Mouse (Mus musculus) liver, adult 2 months (tissue): ENCODE measurements around the gene Csnk1g2. TPM values are rescaled to one million over a fixed set of nuclear protein-coding genes. Genes with fewer than 3 reads are reported as not detected.
A peak's percentile ranks its signal among the peaks of the same experiment; 100 is the strongest.

Source experiments
- DNase-seq: peaks from one replicate; pipeline ENCODE4 v3.0.0-alpha.2; 2011; ENCODE audit warnings: low read depth, low spot score; ENCODE audit errors: extremely low read depth
- H3K27ac ChIP-seq: fragments of 200-500 bp; replicated peaks from 2 replicates; pipeline ENCODE4 v1.5.1; 2012; ENCODE audit warnings: low read depth, mild to moderate bottlenecking, control low read depth, inconsistent platforms, low read length; ENCODE audit not compliant: insufficient read depth
- H3K27me3 ChIP-seq: fragments of 200-500 bp; 2 replicates; pipeline ENCODE4 v1.6.1; 2012; ENCODE audit warnings: mild to moderate bottlenecking, moderate library complexity, low read length, inconsistent platforms; ENCODE audit not compliant: control insufficient read depth, insufficient read depth
- H3K36me3 ChIP-seq: fragments of 200-500 bp; 2 replicates; pipeline ENCODE4 v1.6.1; 2012; ENCODE audit warnings: low read length, inconsistent platforms; ENCODE audit not compliant: control insufficient read depth, insufficient read depth
- H3K4me1 ChIP-seq: fragments of 200-500 bp; 2 replicates; pipeline ENCODE4 v1.6.1; 2011; ENCODE audit warnings: low read length; ENCODE audit not compliant: control insufficient read depth, insufficient read depth
- H3K4me3 ChIP-seq: fragments of 200-500 bp; 2 replicates; pipeline ENCODE4 v1.5.1; 2011; ENCODE audit warnings: low read depth, mild to moderate bottlenecking, control low read depth, low read length, moderate library complexity; ENCODE audit not compliant: insufficient read depth
- H3K79me2 ChIP-seq: fragments of 200-500 bp; 2 replicates; pipeline ENCODE4 v1.6.1; 2012; ENCODE audit warnings: inconsistent platforms, mild to moderate bottlenecking, low read length, moderate library complexity; ENCODE audit not compliant: control insufficient read depth, insufficient read depth
- H3K9ac ChIP-seq: fragments of 200-500 bp; 2 replicates; pipeline ENCODE4 v1.6.1; 2012; ENCODE audit warnings: low read depth, mild to moderate bottlenecking, control low read depth, inconsistent platforms, low read length
- CTCF ChIP-seq: fragments of 200-500 bp; IDR thresholded peaks from 2 replicates; pipeline ENCODE4 v1.5.1; 2011; ENCODE audit warnings: low read depth, low read length, control low read depth
- POLR2A ChIP-seq: fragments of 200-500 bp; IDR thresholded peaks from 2 replicates; pipeline ENCODE4 v1.6.1; 2011; ENCODE audit warnings: low read length, control low read depth; ENCODE audit not compliant: insufficient read depth; ENCODE audit errors: extremely low read depth
- WGBS: fragments of 180-500 bp; shearing (Covaris S2); methylation state at CpG from one replicate; pipeline ENCODE4 v1.1.7; 2018; 5-methylcytosine and 5-hydroxymethylcytosine counted together
- polyA plus RNA-seq: library from polyadenylated mRNA; depleted of rRNA; stranded (reverse); fragments of >200 nt; gene quantifications from 2 replicates; pipeline ENCODE4 v1.2.3, GENCODE M21; 2012
- total RNA-seq: library from RNA; depleted of rRNA; stranded (reverse); fragments of >200 nt; gene quantifications from 2 replicates; pipeline ENCODE4 v1.2.3, GENCODE M21; 2014

Gene Csnk1g2
- total and polyA plus RNA-seq, 2 experiments = 54.4 to 123 TPM

- H3K4me1 ChIP-seq = peaks cover 27% of the 10 kb centered on the region
- H3K79me2 ChIP-seq = peaks cover 42% of the 10 kb centered on the region
- no peak for DNase-seq
- no peak for TF ChIP-seq CTCF
- TF ChIP-seq POLR2A = no peak
- H3K4me3 ChIP-seq = no peak overlapping the region
- peak overlapping the region; percentile 69 for H3K27ac ChIP-seq
- peak overlapping the region; percentile 20 for H3K9ac ChIP-seq
- no peaks in the 10 kb centered on the region for H3K36me3 ChIP-seq
- WGBS = 61% methylated on average over 12 of the region's 12 CpGs
- no peaks in the 10 kb centered on the region for H3K27me3 ChIP-seq
These were observed 37.7 kb upstream of the Csnk1g2 start for GRCm38 (mm10) chr10:80584642-80585552.

- Histone ChIP-seq H3K36me3 (no peaks in the 10 kb centered on the region), H3K27ac (no peak overlapping the region), H3K9ac (no peak overlapping the region), H3K79me2 (peaks cover 43% of the 10 kb centered on the region), H3K4me1 (peaks cover 27% of the 10 kb centered on the region), H3K27me3 (no peaks in the 10 kb centered on the region), H3K4me3 (no peak overlapping the region)
- DNase-seq = no peak
- no peak for TF ChIP-seq POLR2A
- no peak for TF ChIP-seq CTCF
- WGBS = 85% methylated on average over 8 of the region's 8 CpGs
These were observed 37.1 kb upstream of the Csnk1g2 start for GRCm38 (mm10) chr10:80585581-80585980.

GRCm38 (mm10) chr10:80586407-80587304 lies 36.0 kb upstream of the Csnk1g2 start:
- H3K9ac ChIP-seq = no peak overlapping the region
- H3K36me3 ChIP-seq = no peaks in the 10 kb centered on the region
- no peak for TF ChIP-seq CTCF
- TF ChIP-seq POLR2A = no peak
- peaks cover 27% of the 10 kb centered on the region for H3K4me1 ChIP-seq
- 95% methylated on average over 48 of the region's 51 CpGs for WGBS
- H3K4me3 ChIP-seq = no peak overlapping the region
- H3K27ac ChIP-seq = peak overlapping the region; percentile 38; the same call in 1 of the 2 replicates
- no peak for DNase-seq
- no peaks in the 10 kb centered on the region for H3K27me3 ChIP-seq
- H3K79me2 ChIP-seq = peaks cover 43% of the 10 kb centered on the region

- H3K27ac ChIP-seq = peak overlapping the region; percentile 38; the same call in 1 of the 2 replicates
- no peak for DNase-seq
- peaks cover 43% of the 10 kb centered on the region for H3K79me2 ChIP-seq
- WGBS = 54% methylated on average over 4 of the region's 4 CpGs
- H3K9ac ChIP-seq = no peak overlapping the region
- peaks cover 27% of the 10 kb centered on the region for H3K4me1 ChIP-seq
- no peaks in the 10 kb centered on the region for H3K27me3 ChIP-seq
- TF ChIP-seq CTCF (no peak), POLR2A (no peak)
- no peaks in the 10 kb centered on the region for H3K36me3 ChIP-seq
- no peak overlapping the region for H3K4me3 ChIP-seq
These were observed 35.4 kb upstream of the Csnk1g2 start for GRCm38 (mm10) chr10:80587305-80587657.

- 5% methylated on average over 12 of the region's 12 CpGs for WGBS
- H3K27ac ChIP-seq = peak overlapping the region; percentile 22
- H3K4me1 ChIP-seq = peaks cover 22% of the 10 kb centered on the region
- H3K4me3 ChIP-seq = peak overlapping the region; percentile 92
- H3K36me3 ChIP-seq = no peaks in the 10 kb centered on the region
- H3K9ac ChIP-seq = peak overlapping the region; percentile 95
- peaks cover 43% of the 10 kb centered on the region for H3K79me2 ChIP-seq
- DNase-seq = no peak
- TF ChIP-seq POLR2A = no peak
- TF ChIP-seq CTCF = no peak
- H3K27me3 ChIP-seq = no peaks in the 10 kb centered on the region
These were observed 33.3 kb upstream of the Csnk1g2 start for GRCm38 (mm10) chr10:80589127-80589878.
